Mouse (Mus musculus): ENCODE measurements around the gene Gm20708.

- TF ChIP-seq POLR2A (IDR thresholded peaks at IDR 0.05; ENCODE audit: control insufficient read depth, extremely low read depth, insufficient read depth, low read length, poor library complexity) (peak; percentile 85), CTCF (IDR thresholded peaks at IDR 0.05; ENCODE audit: borderline replicate concordance, control insufficient read depth, extremely low read depth, insufficient read depth, low read length, poor library complexity) (0 out of 2 replicates have a peak, but pooled peaks have one; percentile 44)
These were observed 26.4 kb upstream of the Gm20708 start for GRCm38 (mm10) chr11:117783089-117783488.

All from thymus, adult 2 months (tissue).